Mouse (Mus musculus) cerebellum, postnatal 25 days (tissue): ENCODE measurements around the gene Il17rb.

Experiments used
- DNase-seq, 2 experiments: peaks; one replicate each; pipeline ENCODE4 v3.0.0; 2021; ENCODE audit warnings: mixed read lengths in 2 of 2

Il17rb gene

GRCm38 (mm10) chr14:30008733-30009575, at the start of gene Il17rb, which contains the start of gene Chdh:
Gene Il17rb (minus strand): TSS chr14:30008896.
Gene Chdh (plus strand): TSS chr14:30009023.
- DNase-seq = peak; percentile 54 to 74

DNA sequence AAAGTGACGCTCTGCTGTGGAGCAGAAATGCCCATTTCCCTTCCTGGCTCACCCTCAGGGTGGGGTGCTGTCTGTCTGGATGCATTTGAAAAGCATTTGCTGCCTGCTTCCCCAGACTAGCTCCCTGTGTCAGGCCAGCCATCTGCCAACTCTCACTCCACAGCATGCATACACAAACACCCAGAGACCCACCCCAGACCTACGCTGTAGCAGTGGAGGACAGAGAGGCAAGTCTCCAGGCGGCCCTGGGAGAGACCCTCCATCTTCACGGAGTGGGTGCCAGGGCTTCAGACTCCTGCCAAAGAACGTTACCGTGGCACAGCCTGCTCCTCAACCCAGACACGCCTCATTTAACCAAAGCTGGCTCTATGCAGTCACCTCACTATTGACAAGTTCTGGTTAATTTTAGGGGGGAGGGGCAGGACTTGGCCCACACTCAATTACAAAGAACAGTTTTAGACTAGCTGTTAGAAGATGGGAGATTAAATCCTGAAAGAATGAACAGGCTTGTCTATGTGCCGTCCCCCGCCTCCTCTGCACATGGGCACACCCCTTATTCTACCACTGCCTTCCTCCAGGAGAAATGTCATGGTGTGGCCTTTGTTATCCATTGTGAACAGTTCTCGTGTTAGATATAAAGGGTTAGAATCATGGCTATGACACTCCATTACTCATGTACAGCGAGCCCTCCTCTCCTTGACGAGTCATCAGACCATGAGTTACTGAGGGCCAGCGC, 47.5 kb upstream of the Il17rb start:
- peak; percentile 52 to 53 for DNase-seq

DNA sequence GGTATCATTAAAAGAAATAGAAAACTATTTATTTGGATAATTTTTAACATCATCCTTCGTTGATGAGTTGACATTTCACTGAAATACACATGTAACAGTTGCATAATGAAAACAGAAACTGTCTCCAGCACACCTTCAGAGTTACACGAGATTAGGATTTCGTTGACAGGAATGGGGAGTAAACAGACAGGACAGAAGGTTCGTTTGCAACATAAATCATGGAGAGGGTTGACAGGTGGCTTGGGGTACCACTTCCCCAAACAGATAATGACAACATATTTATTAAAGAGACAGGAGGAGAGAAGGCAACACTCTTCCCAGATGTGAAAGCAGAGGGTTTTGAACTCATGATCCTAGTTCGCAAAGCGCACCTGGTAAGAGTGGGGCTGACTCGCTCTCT, 46.2 kb upstream of the Il17rb start:
- DNase-seq = no peak

GRCm38 (mm10) chr14:30050280-30050679, 41.6 kb upstream of the Il17rb start:
- no peak for DNase-seq

GRCm38 (mm10) chr14:30048049-30048448, 39.4 kb upstream of the Il17rb start:
- peak in 1 of 2 experiments; percentile 36 for DNase-seq

GRCm38 (mm10) chr14:30046976-30047375, 38.3 kb upstream of the Il17rb start:
- DNase-seq = no peak

DNA sequence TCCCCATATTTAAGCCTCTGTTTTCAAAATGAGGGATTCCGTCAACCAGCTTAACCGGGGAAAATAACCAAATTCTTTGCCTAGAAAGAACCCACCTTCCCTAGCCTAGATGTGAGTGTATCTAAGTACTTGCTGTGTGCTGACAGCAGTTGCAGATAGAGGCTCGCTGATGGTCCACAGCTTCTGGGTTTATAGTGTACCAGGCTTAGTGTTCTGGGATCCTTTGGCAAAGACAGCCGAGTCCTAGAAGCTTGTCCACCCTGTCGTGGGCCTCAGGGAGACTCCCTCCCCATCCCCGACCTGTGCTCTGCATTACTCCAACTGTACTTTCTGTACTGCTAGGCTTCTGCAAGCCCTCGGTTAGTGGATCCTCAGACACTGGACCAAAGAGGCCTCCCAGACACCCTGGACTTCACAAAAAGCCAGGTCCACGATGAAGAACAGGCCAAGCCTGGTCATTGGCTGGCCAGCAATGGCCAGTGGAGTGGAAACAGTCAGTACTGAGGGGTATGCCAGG, 37.1 kb upstream of the Il17rb start:
- no peak for DNase-seq

DNA sequence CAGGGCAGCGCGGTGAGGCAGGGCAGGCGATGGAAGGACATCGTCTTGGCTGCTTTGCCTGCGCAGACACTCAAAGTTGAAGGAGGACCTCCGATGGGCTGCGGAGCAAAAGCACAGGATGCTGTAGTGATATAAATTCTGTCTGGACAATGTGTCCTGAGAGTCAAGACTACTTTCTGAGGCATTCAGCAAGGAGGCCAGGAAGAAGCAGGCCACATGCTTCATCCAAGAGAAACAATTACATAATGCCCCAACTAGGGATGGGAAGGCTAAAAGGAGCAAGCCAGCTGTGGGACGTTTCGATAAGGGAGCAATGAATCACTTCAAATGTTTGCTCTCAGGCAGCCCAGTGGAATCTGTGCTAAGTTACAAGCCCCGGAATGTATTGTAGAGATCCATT, 36.5 kb upstream of the Il17rb start:
- no peak for DNase-seq

- no peak for DNase-seq
Measured at GRCm38 (mm10) chr14:30043356-30043940, 34.8 kb upstream of the Il17rb start.

GRCm38 (mm10) chr14:30041836-30042235, 33.1 kb upstream of the Il17rb start:
- no peak for DNase-seq

DNA sequence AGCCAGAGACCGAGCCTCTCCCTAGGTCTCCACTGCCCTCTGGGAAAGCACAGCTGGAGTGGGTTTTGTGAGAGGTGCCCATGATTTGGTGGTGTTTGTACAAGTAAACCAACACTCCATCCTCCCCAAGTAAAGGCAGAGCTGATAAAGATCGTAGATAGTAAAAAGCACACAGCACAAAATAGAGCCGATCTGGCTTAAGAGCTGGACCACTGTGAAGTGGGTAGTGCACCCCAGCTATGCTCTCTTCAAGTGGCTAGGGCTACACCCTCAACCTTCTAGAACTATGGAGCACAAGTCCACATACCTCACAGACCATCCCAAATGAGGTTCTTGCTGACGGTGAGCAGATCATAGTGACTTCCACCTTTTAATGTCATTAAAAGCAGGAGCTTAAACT, 30.7 kb upstream of the Il17rb start:
- DNase-seq = no peak

- DNase-seq = peak in 1 of 2 experiments; percentile 25
Measured at GRCm38 (mm10) chr14:30038431-30038830, 29.7 kb upstream of the Il17rb start.

GRCm38 (mm10) chr14:30033405-30033804, 24.7 kb upstream of the Il17rb start:
- DNase-seq = no peak

DNA sequence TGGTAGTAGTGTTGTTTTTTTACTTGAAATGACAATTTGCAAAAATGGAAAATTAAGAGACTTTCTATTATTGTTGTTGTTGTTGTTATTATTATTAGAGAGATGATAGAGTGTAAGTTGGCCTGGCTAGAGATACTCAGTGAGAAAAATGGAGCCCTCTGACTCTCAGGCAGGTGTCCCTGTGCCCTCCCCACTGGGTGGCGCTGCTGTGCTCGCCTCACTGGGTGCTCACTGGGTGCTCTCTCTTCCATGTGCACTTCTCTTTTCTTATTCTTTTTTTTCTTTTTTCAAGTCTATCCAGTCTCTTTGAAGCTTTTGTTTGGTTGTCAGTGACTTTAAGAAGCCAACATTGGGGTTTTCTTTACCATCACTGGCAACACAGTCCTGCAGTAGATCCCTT, 18.7 kb upstream of the Il17rb start:
- DNase-seq = peak in 1 of 2 experiments; percentile 48

DNA sequence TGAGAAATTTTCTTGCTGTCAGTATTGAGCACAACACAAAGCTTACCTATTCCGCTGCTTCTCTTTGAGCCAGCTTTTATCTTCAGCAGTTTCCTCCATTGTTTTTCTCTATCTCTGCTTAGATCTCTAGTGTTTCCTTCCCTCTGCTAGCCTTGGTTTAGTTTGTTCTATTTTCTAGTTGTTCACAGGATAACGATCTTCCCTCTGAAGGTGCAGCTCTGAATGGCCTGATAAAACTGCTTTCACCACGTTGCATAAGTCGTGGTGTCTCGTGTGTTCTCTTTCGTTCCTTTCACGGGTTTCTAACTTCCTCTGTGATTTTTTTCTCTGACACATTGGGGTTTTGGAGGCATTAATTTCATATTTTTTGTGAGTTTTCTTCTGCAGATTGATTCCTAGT, 15.7 kb upstream of the Il17rb start:
- no peak for DNase-seq

- DNase-seq = no peak
Measured at GRCm38 (mm10) chr14:30022471-30022870, 13.8 kb upstream of the Il17rb start.

GRCm38 (mm10) chr14:30019792-30020575, 11.3 kb upstream of the Il17rb start:
- no peak for DNase-seq

DNA sequence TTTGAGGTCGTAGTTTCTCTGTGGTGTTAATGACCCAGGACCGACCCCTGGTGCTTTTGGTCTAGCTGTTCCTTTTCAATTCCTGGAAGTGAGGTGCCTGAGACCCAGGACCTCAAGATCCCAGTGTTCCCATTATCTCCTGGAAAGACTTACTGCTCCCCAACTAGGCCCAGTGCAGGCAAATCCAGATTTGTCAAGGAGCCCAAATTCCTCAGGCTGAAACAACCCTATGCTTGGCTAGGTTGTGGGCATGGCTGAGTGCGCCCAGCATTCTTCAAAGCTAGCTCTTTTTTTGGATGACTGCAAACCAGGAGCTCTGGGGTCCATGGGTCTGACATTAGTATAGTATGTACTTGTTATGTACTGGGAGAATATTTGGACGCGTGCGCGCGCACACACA, 10.7 kb upstream of the Il17rb start:
- DNase-seq = no peak

GRCm38 (mm10) chr14:30018846-30019245, 10.2 kb upstream of the Il17rb start:
- DNase-seq = no peak

- DNase-seq = no peak
Measured at GRCm38 (mm10) chr14:30018463-30018801, 9.7 kb upstream of the Il17rb start.

DNA sequence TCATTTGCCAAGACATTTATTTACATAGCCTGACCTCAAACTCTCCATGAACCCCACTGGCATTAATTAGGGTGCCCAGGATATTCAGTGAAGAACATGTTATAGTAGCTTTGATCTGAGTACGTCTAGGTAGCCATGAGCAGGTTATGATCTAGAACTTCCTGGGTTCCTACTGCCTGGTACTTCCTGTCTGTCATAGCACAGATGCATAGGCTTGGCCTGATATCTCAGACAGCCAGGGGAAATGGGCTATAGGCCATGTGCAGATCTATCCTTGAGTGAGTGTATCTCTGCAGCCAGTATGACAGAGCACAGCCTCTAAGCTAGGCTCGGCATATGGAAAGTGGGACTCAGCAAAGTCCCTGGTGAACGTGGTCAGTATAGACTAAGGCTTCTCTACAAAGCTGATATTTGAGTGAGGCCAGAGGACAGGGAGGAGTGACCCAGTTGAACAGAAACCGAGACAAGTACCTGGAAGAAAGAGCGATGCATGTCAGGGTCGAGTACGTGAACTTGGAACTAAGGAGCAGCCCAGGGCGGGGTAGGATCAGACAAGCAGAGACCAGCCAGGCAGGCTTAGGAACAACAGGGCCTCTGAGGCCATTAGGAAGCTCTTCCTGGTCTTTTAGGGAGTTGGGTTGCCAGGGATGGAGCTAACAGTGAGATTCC, 9.2 kb upstream of the Il17rb start:
- no peak for DNase-seq

DNA sequence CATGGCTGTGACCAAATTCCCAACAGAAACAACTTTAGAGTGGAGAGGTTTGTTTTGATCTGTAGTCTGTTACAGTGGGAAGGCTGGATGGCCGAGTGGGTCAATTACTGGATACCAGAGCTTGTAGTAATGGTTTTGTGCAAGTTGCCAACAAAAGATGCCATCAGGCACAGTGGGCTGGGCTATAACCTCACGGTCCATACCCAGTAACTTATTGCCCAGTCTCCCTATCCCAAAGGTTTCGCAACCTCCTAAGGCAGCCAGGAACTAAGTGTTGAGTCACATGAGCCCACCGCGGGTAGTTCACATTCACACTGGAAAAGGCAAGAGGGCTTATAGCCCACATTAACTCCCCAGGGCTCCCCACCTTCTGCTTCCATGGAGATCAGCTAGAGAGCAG, 8.0 kb upstream of the Il17rb start:
- no peak for DNase-seq
